Mouse (Mus musculus) ES-Bruce4 (cell line): ENCODE measurements around the gene Cnpy1. TPM values are rescaled to one million over a fixed set of nuclear protein-coding genes. Genes with fewer than 3 reads are reported as not detected.

Experiments used
- H3K27ac ChIP-seq: 2 replicates; pipeline ENCODE4 v1.5.1; 2012; ENCODE audit warnings: low read length, inconsistent platforms; ENCODE audit not compliant: insufficient read depth
- H3K27me3 ChIP-seq: 2 replicates; pipeline ENCODE4 v1.6.1; 2012; ENCODE audit warnings: mild to moderate bottlenecking, low read length, inconsistent platforms; ENCODE audit not compliant: control insufficient read depth, poor library complexity, insufficient read depth, severe bottlenecking
- H3K36me3 ChIP-seq: 2 replicates; pipeline ENCODE4 v1.6.1; 2012; ENCODE audit warnings: inconsistent platforms, mild to moderate bottlenecking, low read length, moderate library complexity; ENCODE audit not compliant: control insufficient read depth, poor library complexity, insufficient read depth, severe bottlenecking
- H3K4me1 ChIP-seq: one replicate; pipeline ENCODE4 v1.8.1; 2011; ENCODE audit warnings: low read length; ENCODE audit not compliant: control insufficient read depth, insufficient read depth
- H3K4me3 ChIP-seq: 2 replicates; pipeline ENCODE4 v1.5.1; 2011; ENCODE audit warnings: low read depth, mild to moderate bottlenecking, low read length
- H3K9ac ChIP-seq: 2 replicates; pipeline ENCODE4 v1.6.1; 2012; ENCODE audit warnings: low read depth, mild to moderate bottlenecking, inconsistent platforms; ENCODE audit not compliant: poor library complexity, severe bottlenecking
- H3K9me3 ChIP-seq: replicated peaks from 2 replicates; pipeline ENCODE4 v1.6.1; 2012; ENCODE audit warnings: mild to moderate bottlenecking, low read length, inconsistent platforms; ENCODE audit not compliant: control insufficient read depth, poor library complexity, insufficient read depth, severe bottlenecking
- CTCF ChIP-seq: IDR thresholded peaks from one replicate; pipeline ENCODE4 v1.8.1; 2011; ENCODE audit warnings: low read depth, low read length
- EP300 ChIP-seq: IDR thresholded peaks from 2 replicates; pipeline ENCODE4 v1.6.1; 2011; ENCODE audit warnings: low read depth, low read length; ENCODE audit not compliant: insufficient read depth
- POLR2A ChIP-seq: IDR thresholded peaks from one replicate; pipeline ENCODE4 v1.8.1; 2011; ENCODE audit warnings: low read length; ENCODE audit not compliant: insufficient read depth
- polyA plus RNA-seq: library from polyadenylated mRNA; stranded (reverse); fragments of >200 nt; gene quantifications from 2 replicates; pipeline ENCODE4 v1.2.4, GENCODE M21; 2011; ENCODE audit warnings: low read depth; ENCODE audit not compliant: missing spikeins, insufficient read depth, insufficient read length

Cnpy1 gene
- polyA plus RNA-seq, 1 experiment: 48.1 TPM

DNA sequence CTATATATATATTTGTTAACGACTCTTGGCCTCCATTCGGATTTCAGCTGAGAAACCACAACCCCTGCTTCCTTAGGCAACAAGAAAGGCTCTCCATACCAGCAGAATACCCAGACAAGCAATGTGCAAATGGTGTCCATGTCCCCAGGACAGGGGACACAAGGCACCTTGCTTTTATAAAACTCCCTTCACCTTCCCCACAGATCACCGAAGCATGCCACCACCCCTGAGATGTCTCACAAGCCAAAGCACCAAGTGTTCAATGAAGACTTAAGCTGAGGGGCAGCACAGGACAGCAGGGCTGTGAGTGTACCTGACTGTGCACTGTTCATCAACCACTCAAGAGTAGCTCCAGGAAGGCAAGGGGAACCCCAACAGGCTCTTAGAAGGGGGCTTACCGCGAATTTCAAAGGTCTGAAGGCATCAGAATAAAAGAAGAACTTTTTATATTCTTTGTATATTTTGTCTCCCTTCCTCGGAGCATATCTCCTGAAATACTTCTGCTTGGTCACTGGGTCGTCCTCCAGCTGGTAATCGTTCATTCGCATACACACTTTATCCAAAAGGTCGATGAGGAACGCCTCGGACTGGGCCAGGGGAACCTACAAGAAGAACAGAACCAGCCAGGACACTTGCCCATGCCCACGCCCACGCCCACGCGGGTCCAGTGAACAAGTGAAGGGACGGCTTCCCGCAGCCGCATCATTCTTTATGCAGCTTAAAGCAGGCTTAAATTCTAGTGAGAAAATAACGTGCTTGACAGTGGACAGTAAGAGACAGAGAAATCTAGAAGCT, 36.7 kb downstream of the Cnpy1 start:
- H3K9ac ChIP-seq: peak overlapping the region; percentile 73
- H3K27ac ChIP-seq: 0 out of 2 replicates have a peak overlapping the region, but pooled peaks have one; percentile 10
- H3K27me3 ChIP-seq: no peaks in the 10 kb centered on the region
- peaks cover 2% of the 10 kb centered on the region for H3K4me1 ChIP-seq
- no peaks in the 10 kb centered on the region for H3K9me3 ChIP-seq
- H3K36me3 ChIP-seq: peaks cover 14% of the 10 kb centered on the region
- TF ChIP-seq CTCF (no peak), EP300 (no peak), POLR2A (no peak)
- H3K4me3 ChIP-seq: peak overlapping the region; percentile 72

DNA sequence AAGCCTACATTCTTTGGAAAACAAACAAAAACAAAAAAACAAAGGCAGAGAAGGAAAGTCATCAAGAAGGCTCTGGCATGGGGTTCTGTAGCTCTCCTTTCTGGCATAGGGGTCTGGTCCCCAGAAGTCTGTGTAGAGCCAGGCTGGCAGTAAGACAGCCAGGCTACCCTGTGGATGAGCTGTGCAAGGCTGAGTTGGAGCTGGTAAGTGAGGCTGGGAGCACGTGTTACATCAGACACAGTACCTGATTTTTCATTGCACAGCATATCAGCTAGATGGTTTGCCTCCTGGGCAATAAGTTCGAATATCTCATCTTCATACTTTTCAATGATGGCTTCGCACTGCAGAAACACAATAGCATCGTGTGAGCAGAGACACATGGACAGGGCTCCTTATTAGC, 38.6 kb downstream of the Cnpy1 start:
- H3K9me3 ChIP-seq: no peaks in the 10 kb centered on the region
- TF ChIP-seq POLR2A (no peak), CTCF (no peak), EP300 (no peak)
- peaks cover 19% of the 10 kb centered on the region for H3K36me3 ChIP-seq
- no peaks in the 10 kb centered on the region for H3K27me3 ChIP-seq
- no peak overlapping the region for H3K9ac ChIP-seq
- H3K4me1 ChIP-seq: no peaks in the 10 kb centered on the region
- no peak overlapping the region for H3K4me3 ChIP-seq
- H3K27ac ChIP-seq: no peak overlapping the region

DNA sequence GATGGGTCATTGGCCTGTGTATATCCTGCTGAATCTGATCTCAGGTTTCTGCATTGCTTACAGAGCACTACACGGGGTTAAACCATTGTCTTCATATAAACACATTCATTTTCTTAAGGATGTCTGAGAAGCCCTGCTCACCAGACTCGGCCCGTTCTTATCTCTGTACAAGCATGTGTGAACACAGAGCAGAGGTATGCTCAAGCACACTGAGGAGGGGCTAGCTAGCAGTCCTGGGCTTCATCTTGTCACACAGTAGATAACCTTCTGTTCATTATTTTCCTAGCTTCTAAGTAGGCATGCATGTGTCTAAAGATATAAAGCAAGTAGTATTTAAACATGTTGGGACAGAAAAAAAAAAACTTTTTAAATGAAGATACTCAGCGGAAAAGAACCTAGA, 39.2 kb downstream of the Cnpy1 start:
- Histone ChIP-seq H3K4me3 (no peak overlapping the region), H3K9me3 (no peaks in the 10 kb centered on the region), H3K27ac (no peak overlapping the region), H3K4me1 (no peaks in the 10 kb centered on the region), H3K36me3 (peaks cover 19% of the 10 kb centered on the region), H3K27me3 (no peaks in the 10 kb centered on the region), H3K9ac (no peak overlapping the region)
- no peak for TF ChIP-seq CTCF
- no peak for TF ChIP-seq POLR2A
- TF ChIP-seq EP300: no peak

DNA sequence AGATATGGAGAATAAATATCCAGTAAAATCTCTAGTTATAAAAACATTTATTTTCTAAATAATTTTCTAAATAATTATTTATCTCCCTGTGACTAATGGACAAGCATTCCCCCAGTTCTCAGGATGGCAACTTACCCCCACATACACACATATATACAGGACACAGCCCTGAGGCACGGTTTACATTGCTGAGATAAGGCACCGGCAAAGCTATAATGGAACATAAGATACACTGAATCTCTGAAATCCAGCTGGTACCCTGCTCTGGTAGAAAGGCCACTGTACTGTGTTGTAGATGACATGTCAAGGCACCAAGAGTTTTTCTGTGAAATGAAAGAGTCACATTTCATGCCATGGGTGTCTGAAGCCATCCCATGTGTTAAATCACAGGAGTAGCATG, 40.9 kb downstream of the Cnpy1 start:
- TF ChIP-seq EP300: no peak
- TF ChIP-seq CTCF: no peak
- TF ChIP-seq POLR2A: no peak

DNA sequence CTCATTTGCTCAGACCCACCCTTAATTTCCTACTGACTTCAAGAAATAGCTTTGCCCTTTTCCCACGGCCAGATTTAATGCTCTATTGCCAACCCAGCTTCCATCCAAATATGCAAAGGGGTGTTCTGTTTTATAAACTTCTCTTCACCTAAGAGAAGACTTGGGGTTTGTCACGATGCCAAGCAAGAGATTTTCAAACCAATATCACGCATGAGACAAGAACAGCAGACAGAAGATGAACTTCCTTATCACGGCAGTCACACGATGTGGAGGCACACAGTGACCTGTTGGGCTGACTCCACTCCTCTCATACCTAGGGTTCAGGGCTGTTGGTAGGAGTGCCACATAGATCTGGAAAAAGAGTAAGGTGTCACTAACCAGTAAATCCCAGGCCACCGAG, 42.5 kb downstream of the Cnpy1 start:
- Histone ChIP-seq H3K4me1 (peaks cover 6% of the 10 kb centered on the region), H3K36me3 (peaks cover 19% of the 10 kb centered on the region), H3K9me3 (no peaks in the 10 kb centered on the region), H3K4me3 (no peak overlapping the region), H3K27me3 (no peaks in the 10 kb centered on the region), H3K27ac (no peak overlapping the region), H3K9ac (no peak overlapping the region)
- TF ChIP-seq CTCF (no peak), POLR2A (no peak), EP300 (no peak)

More for the DNA sequence above, 40.9 kb downstream of the Cnpy1 start:
- Histone ChIP-seq H3K27me3 (no peaks in the 10 kb centered on the region), H3K9ac (no peak overlapping the region), H3K36me3 (peaks cover 19% of the 10 kb centered on the region), H3K27ac (no peak overlapping the region), H3K9me3 (no peaks in the 10 kb centered on the region), H3K4me3 (no peak overlapping the region), H3K4me1 (no peaks in the 10 kb centered on the region)
